Mouse (Mus musculus): Measurements from ENCODE around the gene Ccdc177. TPM values are rescaled to one million over a fixed set of nuclear protein-coding genes. Genes with fewer than 3 reads are reported as not detected.

Ccdc177 gene
- total and polyA plus RNA-seq, 3 experiments = not detected

DNA sequence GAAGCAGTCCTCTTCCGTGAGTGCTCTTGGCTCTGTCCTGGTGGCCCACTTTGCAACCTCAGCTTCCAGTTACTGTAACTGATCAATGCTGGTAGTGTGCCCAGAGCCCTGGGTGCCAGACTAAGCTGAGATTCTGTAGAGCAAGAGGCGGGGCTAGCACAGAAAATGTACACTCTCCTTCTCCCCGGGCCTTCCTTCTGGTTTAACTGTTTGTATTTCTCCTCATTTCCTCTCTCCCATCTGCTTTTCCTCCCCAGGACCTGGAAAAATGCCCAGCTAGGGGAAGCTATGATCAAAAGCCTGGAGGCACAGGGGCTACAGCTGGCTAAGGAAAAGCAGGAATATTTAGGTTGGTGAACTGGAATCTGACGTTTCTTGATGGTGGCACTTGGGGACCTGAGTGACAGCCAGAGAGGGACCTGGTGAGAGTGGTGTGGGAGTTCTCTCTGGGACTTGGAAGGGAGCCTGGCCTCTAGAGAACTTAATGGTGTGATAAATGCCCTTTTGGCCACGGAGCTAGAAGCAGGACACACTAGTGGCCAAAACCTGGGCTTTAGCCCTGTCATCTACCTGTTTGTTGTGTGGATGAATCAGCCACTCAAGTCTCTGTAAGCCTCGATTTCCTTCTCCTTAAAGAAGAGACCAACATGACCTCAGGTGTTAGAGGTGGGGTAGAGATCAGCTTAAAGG, 53.4 kb downstream of the Ccdc177 start:
- DNase-seq (ENCODE audit: extremely low read depth) = no peak
- in situ Hi-C loops (cut with MboI; ENCODE audit: low pct_ligation_motif_present, low pct_unique_long_range_greater_than_20kb, low sequenced_read_pairs) (no loop called here), dilution Hi-C loops (cut with MboI; ENCODE audit: extremely low pct_ligation_motif_present, extremely low pct_unique_long_range_greater_than_20kb, low sequenced_read_pairs) (no loop called here)
- H3K9ac ChIP-seq (ENCODE audit: insufficient read depth, low read depth) = no peak overlapping the region
- H3K4me1 ChIP-seq (ENCODE audit: control insufficient read depth in 1 of 2, insufficient read depth in 2 of 2) = no peaks in the 10 kb centered on the region; a peak in 1 of 4 replicates
- no peaks in the 10 kb centered on the region for H3K79me2 ChIP-seq (replicated peaks; ENCODE audit: control insufficient read depth, extremely low read depth, insufficient read depth, poor library complexity, severe bottlenecking)
- H3K4me3 ChIP-seq (replicated peaks in 1 of 3; ENCODE audit: low read depth in 2 of 3, low read length in 2 of 3, poor library complexity in 1 of 3) = no peak overlapping the region
- no peak overlapping the region for H3K4me2 ChIP-seq (ENCODE audit: insufficient read depth, low read depth, poor library complexity, severe bottlenecking)
- H3K36me3 ChIP-seq (replicated peaks in 1 of 2; ENCODE audit: control insufficient read depth in 1 of 2, insufficient read depth in 1 of 2, low read length in 1 of 2) = no peaks in the 10 kb centered on the region
- TF ChIP-seq TCF12 (IDR thresholded peaks at IDR 0.05; ENCODE audit: low read depth, low read length) (no peak), CTCF (conservative IDR thresholded peaks at IDR 0.05 in 1 of 2, IDR thresholded peaks at IDR 0.05 in 1 of 2; ENCODE audit: low read depth in 2 of 2, low read length in 2 of 2) (no peak), SMC3 (IDR thresholded peaks at IDR 0.05; ENCODE audit: low read depth, low read length) (no peak), EP300 (IDR thresholded peaks at IDR 0.05; ENCODE audit: low read length) (no peak), ETS1 (conservative IDR thresholded peaks at IDR 0.05; ENCODE audit: low read depth, low read length) (no peak), USF1 (IDR thresholded peaks at IDR 0.05; ENCODE audit: low read depth, low read length) (no peak), TBP (conservative IDR thresholded peaks at IDR 0.05; ENCODE audit: low read depth, low read length) (no peak), KAT2A (IDR thresholded peaks at IDR 0.05; ENCODE audit: insufficient replicate concordance, low read length) (no peak), IRF4 (IDR thresholded peaks at IDR 0.05; ENCODE audit: low read depth, low read length) (no peak), RCOR1 (conservative IDR thresholded peaks at IDR 0.05; ENCODE audit: low read depth, low read length) (no peak), MAZ (IDR thresholded peaks at IDR 0.05; ENCODE audit: low read depth, low read length) (no peak), POLR2AphosphoS2 (IDR thresholded peaks at IDR 0.05; ENCODE audit: low read depth, low read length) (no peak), USF2 (conservative IDR thresholded peaks at IDR 0.05; ENCODE audit: low read depth, low read length) (no peak), BHLHE40 (IDR thresholded peaks at IDR 0.05; ENCODE audit: low read depth, low read length) (no peak)
- H3K27ac ChIP-seq (ENCODE audit: insufficient read depth, low read depth) = no peak overlapping the region
- H3K27me3 ChIP-seq (replicated peaks) = peaks cover 56% of the 10 kb centered on the region
- no peaks in the 10 kb centered on the region for H3K9me3 ChIP-seq (replicated peaks; ENCODE audit: low read length)

DNA sequence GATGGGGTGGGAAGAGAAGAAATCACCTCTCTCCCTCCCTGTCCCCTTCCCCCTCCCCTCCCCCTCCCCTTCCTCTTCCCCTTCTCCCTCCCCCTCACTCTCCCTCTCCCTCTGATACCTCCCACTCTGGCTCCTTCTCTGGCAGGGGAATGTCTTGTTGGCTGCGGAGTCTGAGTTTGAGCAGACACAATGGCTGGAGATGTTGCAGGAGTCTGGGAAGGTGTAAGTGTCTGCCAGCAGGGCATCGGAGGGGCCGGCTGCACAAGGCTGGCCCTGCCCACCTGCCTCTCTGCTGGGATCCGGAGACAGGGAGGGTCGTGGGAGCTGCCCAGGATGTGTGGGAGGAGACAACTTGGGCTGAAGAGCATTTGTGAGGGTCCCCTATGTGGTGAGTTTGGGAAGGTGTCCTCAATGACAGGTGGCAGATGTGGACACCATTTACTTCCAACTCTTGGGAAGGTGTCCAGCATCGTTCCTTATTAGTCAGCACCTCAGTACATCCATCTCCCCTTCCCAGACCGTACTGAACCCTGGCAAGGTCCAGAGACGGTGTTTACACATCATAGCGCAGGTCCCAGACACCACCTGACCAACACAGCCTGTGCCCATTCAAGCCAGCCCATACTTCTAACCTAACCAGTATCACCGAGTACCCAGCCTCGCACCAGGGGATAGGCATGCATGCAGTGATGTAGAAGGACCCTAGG, 54.1 kb downstream of the Ccdc177 start:
- Histone ChIP-seq H3K79me2 (replicated peaks; ENCODE audit: control insufficient read depth, extremely low read depth, insufficient read depth, poor library complexity, severe bottlenecking) (no peaks in the 10 kb centered on the region), H3K4me2 (ENCODE audit: insufficient read depth, low read depth, poor library complexity, severe bottlenecking) (no peak overlapping the region), H3K27me3 (replicated peaks) (peaks cover 52% of the 10 kb centered on the region), H3K4me3 (replicated peaks in 1 of 3; ENCODE audit: low read depth in 2 of 3, low read length in 2 of 3, poor library complexity in 1 of 3) (no peak overlapping the region), H3K27ac (ENCODE audit: insufficient read depth, low read depth) (no peak overlapping the region), H3K9ac (ENCODE audit: insufficient read depth, low read depth) (no peak overlapping the region), H3K4me1 (ENCODE audit: control insufficient read depth in 1 of 2, insufficient read depth in 2 of 2) (no peaks in the 10 kb centered on the region; a peak in 1 of 4 replicates), H3K9me3 (replicated peaks; ENCODE audit: low read length) (no peaks in the 10 kb centered on the region), H3K36me3 (replicated peaks in 1 of 2; ENCODE audit: control insufficient read depth in 1 of 2, insufficient read depth in 1 of 2, low read length in 1 of 2) (no peaks in the 10 kb centered on the region)
- in situ Hi-C loops (cut with MboI; ENCODE audit: low pct_ligation_motif_present, low pct_unique_long_range_greater_than_20kb, low sequenced_read_pairs) = no loop called here
- TF ChIP-seq MAZ (IDR thresholded peaks at IDR 0.05; ENCODE audit: low read depth, low read length) (no peak), ZKSCAN1 (IDR thresholded peaks at IDR 0.05; ENCODE audit: borderline replicate concordance, low read depth, low read length) (no peak), ELF1 (IDR thresholded peaks at IDR 0.05; ENCODE audit: low read depth, low read length) (no peak), USF2 (conservative IDR thresholded peaks at IDR 0.05; ENCODE audit: low read depth, low read length) (no peak), JUND (conservative IDR thresholded peaks at IDR 0.05; ENCODE audit: low read depth, low read length) (no peak), MEF2A (IDR thresholded peaks at IDR 0.05; ENCODE audit: borderline replicate concordance, low read depth, low read length) (no peak), NELFE (IDR thresholded peaks at IDR 0.05; ENCODE audit: low read depth, low read length) (no peak), GABPA (IDR thresholded peaks at IDR 0.05; ENCODE audit: insufficient replicate concordance, low read depth, low read length) (no peak), E2F4 (IDR thresholded peaks at IDR 0.05; ENCODE audit: insufficient replicate concordance, low read depth, low read length) (no peak), UBTF (IDR thresholded peaks at IDR 0.05; ENCODE audit: low read depth, low read length) (no peak), CHD2 (IDR thresholded peaks at IDR 0.05; ENCODE audit: low read length) (no peak), RCOR1 (conservative IDR thresholded peaks at IDR 0.05; ENCODE audit: low read depth, low read length) (no peak)
- DNase-seq (ENCODE audit: extremely low read depth) = no peak
- dilution Hi-C loops (cut with MboI; ENCODE audit: extremely low pct_ligation_motif_present, extremely low pct_unique_long_range_greater_than_20kb, low sequenced_read_pairs) = no loop called here

Data from CH12.LX (cell line).